18 mouse cellular contexts compared by ENCODE assay signal in genomic region chr14:24262382-24262781, GRCm38 (mm10). TPM values are rescaled to one million over a fixed set of nuclear protein-coding genes. Genes with fewer than 3 reads are reported as not detected.
DNase-seq lines count a peak whose midpoint lies in the region; ATAC-seq and TF ChIP-seq lines count a peak whose summit lies in the region.
"Had no signal": no experiment of that assay in that cellular context is flagged by ENCODE, and none has a peak within 500 bp of the region (broad histone marks: within the 10 kb centered on the region; RNA-seq: fewer than 3 reads in every experiment).

No protein-coding gene starts in this region.

- peak; percentile 10; the same call in 1 of the 2 replicates for ATAC-seq in forebrain, postnatal 0 days
- no peak; the same call in 1 of the 2 replicates for ATAC-seq in limb, embryonic 14.5 days (ENCODE audit: low FRiP score, low read depth)
- peak; percentile 33; the same call in 1 of the 2 replicates for ATAC-seq in neural tube, embryonic 13.5 days (ENCODE audit: low read depth)
- ATAC-seq: lung, postnatal 0 days had no signal

- DNase-seq in layer of hippocampus, adult 2 months (ENCODE audit: low spot score in 2 of 2): no peak
- no peak for DNase-seq in layer of hippocampus, adult 9-11 months
- DNase-seq in forebrain, postnatal 0 days: no peak
- no peak for DNase-seq in limb, embryonic 14.5 days (ENCODE audit: low spot score)
- DNase-seq in cerebellum, adult 11-12 months: no peak
- DNase-seq in heart, adult 9 months (ENCODE audit: low spot score in 2 of 2): no peak
- no peak for DNase-seq in gastrocnemius, adult 8-10 months (ENCODE audit: low spot score in 2 of 2)
- DNase-seq: cerebellum, adult 11 months; heart, adult 2 months; heart, postnatal 4 days; kidney, adult 2 months; thymus, postnatal 14 days had no signal

- H3K36me3 ChIP-seq in forebrain, postnatal 0 days (ENCODE audit: insufficient read depth): no peaks in the 10 kb centered on the region
- no peaks in the 10 kb centered on the region for H3K36me3 ChIP-seq in limb, embryonic 14.5 days (ENCODE audit: control insufficient read depth, insufficient read depth, low read length)
- no peaks in the 10 kb centered on the region for H3K36me3 ChIP-seq in neural tube, embryonic 13.5 days
- H3K36me3 ChIP-seq: stomach, embryonic 15.5 days had no signal

- no peak for TF ChIP-seq CTCF in layer of hippocampus, adult 2 months (conservative IDR thresholded peaks at IDR 0.05)
- no peak for TF ChIP-seq CTCF in forebrain, postnatal 0 days (IDR thresholded peaks at IDR 0.05; ENCODE audit: low read depth)

- peak overlapping the region; percentile 70 for H3K27ac ChIP-seq in layer of hippocampus, adult 2 months
- H3K27ac ChIP-seq in forebrain, postnatal 0 days (ENCODE audit: low read depth, low read length): peak overlapping the region; percentile 78
- H3K27ac ChIP-seq in limb, embryonic 14.5 days (replicated peaks; ENCODE audit: low read depth, low read length): peak overlapping the region; percentile 92
- H3K27ac ChIP-seq in neural tube, embryonic 13.5 days (replicated peaks): peak overlapping the region; percentile 86
- H3K27ac ChIP-seq: heart, adult 2 months; stomach, embryonic 15.5 days had no signal

- TF ChIP-seq POLR2A in limb, embryonic 14.5 days (IDR thresholded peaks at IDR 0.05; ENCODE audit: borderline replicate concordance, extremely low read depth, insufficient read depth, insufficient read length): no peak

- H3K9me3 ChIP-seq in forebrain, postnatal 0 days (ENCODE audit: low read length): no peaks in the 10 kb centered on the region
- H3K9me3 ChIP-seq in limb, embryonic 14.5 days (ENCODE audit: control insufficient read depth, low read length): no peaks in the 10 kb centered on the region
- no peaks in the 10 kb centered on the region for H3K9me3 ChIP-seq in neural tube, embryonic 13.5 days
- H3K9me3 ChIP-seq: stomach, embryonic 15.5 days had no signal

- no peak overlapping the region for H3K4me2 ChIP-seq in forebrain, postnatal 0 days (ENCODE audit: low read depth)
- H3K4me2 ChIP-seq in limb, embryonic 14.5 days (replicated peaks; ENCODE audit: low read depth, low read length, severe bottlenecking): peak overlapping the region; percentile 26; the same call in 1 of the 2 replicates
- no peak overlapping the region; the same call in 1 of the 2 replicates for H3K4me2 ChIP-seq in neural tube, embryonic 13.5 days
- H3K4me2 ChIP-seq: stomach, embryonic 15.5 days had no signal

- peaks cover 19% of the 10 kb centered on the region for H3K4me1 ChIP-seq in forebrain, postnatal 0 days (ENCODE audit: insufficient read depth)
- H3K4me1 ChIP-seq in limb, embryonic 14.5 days (ENCODE audit: control insufficient read depth, insufficient read depth, low read length): peaks cover 32% of the 10 kb centered on the region
- peaks cover 32% of the 10 kb centered on the region for H3K4me1 ChIP-seq in neural tube, embryonic 13.5 days (replicated peaks)

- no peak overlapping the region for H3K4me3 ChIP-seq in layer of hippocampus, adult 2 months
- no peak overlapping the region for H3K4me3 ChIP-seq in forebrain, postnatal 0 days (ENCODE audit: low read depth, low read length)
- no peak overlapping the region for H3K4me3 ChIP-seq in limb, embryonic 14.5 days (replicated peaks; ENCODE audit: low read length)
- no peak overlapping the region for H3K4me3 ChIP-seq in neural tube, embryonic 13.5 days
- H3K4me3 ChIP-seq: heart, adult 2 months; stomach, embryonic 15.5 days had no signal

- H3K27me3 ChIP-seq in forebrain, postnatal 0 days (ENCODE audit: insufficient read depth, low read length): no peaks in the 10 kb centered on the region
- no peaks in the 10 kb centered on the region for H3K27me3 ChIP-seq in limb, embryonic 14.5 days (ENCODE audit: control insufficient read depth, insufficient read depth, low read length)
- no peaks in the 10 kb centered on the region for H3K27me3 ChIP-seq in neural tube, embryonic 13.5 days
- H3K27me3 ChIP-seq: stomach, embryonic 15.5 days had no signal

- no peak overlapping the region for H3K9ac ChIP-seq in forebrain, postnatal 0 days
- H3K9ac ChIP-seq in limb, embryonic 14.5 days (ENCODE audit: low read depth, low read length, severe bottlenecking): no peak overlapping the region
- H3K9ac ChIP-seq in neural tube, embryonic 13.5 days: 0 out of 2 replicates have a peak overlapping the region, but pooled peaks have one; percentile 34
- H3K9ac ChIP-seq: stomach, embryonic 15.5 days had no signal

- WGBS in forebrain, postnatal 0 days: 78% methylated on average over 6 of the region's 6 CpGs
- 52% methylated on average over 6 of the region's 6 CpGs for WGBS in limb, embryonic 14.5 days
- 68% methylated on average over 6 of the region's 6 CpGs for WGBS in neural tube, embryonic 13.5 days

RNA-seq across cellular contexts. Expression of gene Dlg5, which starts 16.7 kb away (rescaled TPM):
- total RNA-seq in layer of hippocampus, adult 2 months (2021): 10 to 100 TPM; 62.7 to 64.0 TPM
- 45.6 and 70.6 TPM in 2 replicates for total RNA-seq in forebrain, postnatal 0 days (2014; rRNA removed)
- polyA plus RNA-seq in forebrain, postnatal 0 days (2015; fragmentation: Nextera tagmentation; extraction: Ambion mirVana): 9.5 and 14.1 TPM in 2 replicates
- 83.5 and 107 TPM in 2 replicates for polyA plus RNA-seq in limb, embryonic 14.5 days (2012; rRNA removed)
- 42.6 and 45.4 TPM in 2 replicates for polyA plus RNA-seq in limb, embryonic 14.5 days (2014; fragmentation: Nextera tagmentation; extraction: Ambion mirVana)
- 19.1 and 20.0 TPM in 2 replicates for polyA plus RNA-seq in neural tube, embryonic 13.5 days (2015; fragmentation: Nextera tagmentation; extraction: Ambion mirVana)
- 10 to 100 TPM in 1 of 4 experiments, 1 to 10 TPM in 3; 3.5 to 11.1 (median 6.0) TPM for total RNA-seq in gastrocnemius, adult 8-10 months (2022)

RNA-seq across cellular contexts. Expression of gene E330034G19Rik, which starts 30.6 kb away (rescaled TPM):
- not detected for total RNA-seq in layer of hippocampus, adult 2 months (2021)
- total RNA-seq in forebrain, postnatal 0 days (2014; rRNA removed): 0.38 TPM in 1 of 2 replicates, not detected in the other
- 0.19 TPM in 1 of 2 replicates, not detected in the other for polyA plus RNA-seq in forebrain, postnatal 0 days (2015; fragmentation: Nextera tagmentation; extraction: Ambion mirVana)
- not detected in 2 replicates for polyA plus RNA-seq in limb, embryonic 14.5 days (2012; rRNA removed)
- not detected in 2 replicates for polyA plus RNA-seq in limb, embryonic 14.5 days (2014; fragmentation: Nextera tagmentation; extraction: Ambion mirVana)
- not detected in 2 replicates for polyA plus RNA-seq in neural tube, embryonic 13.5 days (2015; fragmentation: Nextera tagmentation; extraction: Ambion mirVana)
- total RNA-seq in gastrocnemius, adult 8-10 months (2022): not detected
- total RNA-seq: adrenal gland, postnatal 4 days; heart, adult 2 months; heart, postnatal 4 days; liver, adult 2 months had no signal
- polyA plus RNA-seq: heart, adult 2 months; kidney, adult 2 months; liver, adult 2 months; lung, postnatal 0 days; small intestine, adult 2 months; stomach, embryonic 15.5 days had no signal
